Mouse (Mus musculus): ENCODE results near the gene Gm21788. TPM values are rescaled to one million over a fixed set of nuclear protein-coding genes. Genes with fewer than 3 reads are reported as not detected.
"Not testable (repeated sequence)": the region's sequence is repeated elsewhere in the genome, so short reads cannot be mapped to it uniquely, and the experiment has no call there.

Gene Gm21788
- polyA plus RNA-seq (2016; fragmentation: Nextera tagmentation; extraction: Ambion mirVana): not detected in 2 replicates

GRCm38 (mm10) chrY:7404710-7405109 is at the start of gene Gm21788:
Gene Gm21788 (plus strand): TSS chrY:7405010.
- not testable (repeated sequence) for DNase-seq (ENCODE audit: low spot score); H3K4me3 ChIP-seq; H3K27me3 ChIP-seq (ENCODE audit: insufficient read depth, poor library complexity, severe bottlenecking); H3K4me1 ChIP-seq; H3K36me3 ChIP-seq; H3K9me3 ChIP-seq; H3K27ac ChIP-seq
- no CpG with 5 or more reads among the region's 3 CpGs for WGBS

Other genes with a start within 250 kb of the Gm21788 start
- gene Gm21244, start 235.7 kb upstream of the Gm21788 start, polyA plus RNA-seq (2016; fragmentation: Nextera tagmentation; extraction: Ambion mirVana): not detected in 2 replicates
- gene Gm28998, start 151.2 kb upstream of the Gm21788 start, polyA plus RNA-seq (2016; fragmentation: Nextera tagmentation; extraction: Ambion mirVana): not detected in 2 replicates
- not detected in 2 replicates for gene Gm20826, start 233.5 kb downstream of the Gm21788 start, polyA plus RNA-seq (2016; fragmentation: Nextera tagmentation; extraction: Ambion mirVana)

All from heart, embryonic 10.5 days (tissue).